Mouse (Mus musculus) thymus, adult 18-20 months (tissue): ENCODE results near the gene Olfr1104.

ENCODE experiments used
- DNase-seq, 2 experiments: peaks; one replicate each; pipeline ENCODE4 v3.0.0; 2022; ENCODE audit warnings: mixed read lengths in 2 of 2

Olfr1104 gene

DNA sequence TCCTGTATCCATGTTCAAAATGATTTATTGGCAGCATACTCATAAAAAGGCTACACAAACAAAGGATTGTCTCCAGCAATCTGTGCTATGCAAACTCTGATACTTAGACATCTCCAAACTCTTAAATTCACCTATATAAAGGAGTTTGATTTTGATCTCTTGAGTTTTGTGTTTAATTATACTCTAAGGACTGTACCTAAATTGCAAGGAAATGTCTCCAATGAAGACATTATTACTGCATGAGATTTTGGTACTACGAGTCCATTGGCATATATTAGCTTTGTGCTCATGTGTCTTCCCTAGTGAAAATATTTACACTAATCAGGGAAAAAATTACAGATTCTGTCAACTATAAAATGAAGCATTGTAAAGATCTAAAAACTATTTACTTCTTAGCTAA lies at the start of gene Olfr1104:
Olfr1104 (minus strand) TSS at position 101 of the 400 bp plus-strand sequence.
- no peak for DNase-seq

DNA sequence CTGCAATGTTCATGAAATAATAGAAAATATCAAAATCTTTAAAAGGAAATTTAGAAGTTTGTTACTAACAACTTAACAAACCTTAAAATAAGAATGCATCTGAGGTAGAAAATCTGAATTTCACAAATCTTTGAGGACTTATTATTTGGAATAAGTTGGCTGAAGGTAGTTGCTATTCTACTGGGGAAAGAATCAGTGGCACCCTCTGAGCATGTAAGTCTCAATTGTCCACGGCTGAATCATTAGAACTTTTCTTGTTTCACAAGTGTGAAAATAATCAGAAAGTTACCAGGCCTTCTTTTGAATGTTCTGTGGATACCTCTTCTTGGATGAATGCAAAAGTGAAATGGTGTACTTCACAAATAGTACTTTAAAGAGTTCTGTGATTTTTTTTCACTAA lies 48.8 kb upstream of the Olfr1104 start, which contains the start of gene Olfr1107:
Olfr1107 (minus strand) TSS at position 101 of the 400 bp plus-strand sequence.
- DNase-seq = no peak

GRCm38 (mm10) chr2:87052173-87052572 lies 25.3 kb upstream of the Olfr1104 start, which contains the start of gene Olfr1106:
Olfr1106 (minus strand) TSS chr2:87052273.
- DNase-seq = no peak

DNA sequence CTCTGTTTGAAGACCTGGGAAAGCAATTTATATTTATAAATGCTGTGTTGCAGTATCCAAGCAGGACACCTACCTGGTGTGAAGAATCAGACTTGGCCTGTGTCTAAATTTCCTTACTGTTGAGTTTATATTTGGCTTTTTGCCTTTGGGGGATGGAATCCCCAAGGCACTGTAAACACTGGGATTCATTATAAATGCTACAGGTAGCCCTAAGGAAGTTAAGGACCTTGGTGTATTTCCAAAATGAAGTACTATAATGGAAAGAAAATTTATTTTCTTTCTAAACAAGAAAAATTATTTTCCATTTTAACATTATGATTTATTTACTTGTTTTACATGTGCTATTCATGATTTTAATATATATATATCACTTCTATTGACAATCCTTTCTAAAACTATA lies 9.6 kb upstream of the Olfr1104 start, which contains the start of gene Olfr1105:
Olfr1105 (minus strand) TSS at position 101 of the 400 bp plus-strand sequence.
- DNase-seq = no peak

- DNase-seq = no peak
Observed at GRCm38 (mm10) chr2:86998098-86998497, 28.8 kb downstream of the Olfr1104 start, which contains the start of gene Olfr1102. Olfr1102 (plus strand) TSS chr2:86998398.

DNA sequence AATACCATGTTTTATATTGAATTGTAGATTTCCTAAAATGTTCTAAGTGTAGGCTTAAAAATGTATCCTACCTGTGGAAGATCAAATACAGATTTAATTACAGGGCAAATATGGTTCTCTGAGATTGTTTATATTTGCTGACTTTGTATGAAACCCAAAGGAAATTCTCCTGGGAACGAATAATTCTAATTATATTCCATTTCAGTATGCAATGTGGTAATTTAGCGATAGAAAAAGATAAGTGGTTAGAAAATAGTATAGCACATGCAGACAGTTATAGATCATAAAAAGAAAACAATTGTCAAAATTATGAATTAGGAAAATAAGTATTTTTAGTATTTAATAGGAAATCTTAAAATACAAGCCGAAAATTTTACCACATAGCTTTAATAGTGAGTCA lies 35.8 kb downstream of the Olfr1104 start, which contains the start of gene Olfr1101:
Olfr1101 (minus strand) TSS at position 101 of the 400 bp plus-strand sequence.
- DNase-seq = no peak

DNA sequence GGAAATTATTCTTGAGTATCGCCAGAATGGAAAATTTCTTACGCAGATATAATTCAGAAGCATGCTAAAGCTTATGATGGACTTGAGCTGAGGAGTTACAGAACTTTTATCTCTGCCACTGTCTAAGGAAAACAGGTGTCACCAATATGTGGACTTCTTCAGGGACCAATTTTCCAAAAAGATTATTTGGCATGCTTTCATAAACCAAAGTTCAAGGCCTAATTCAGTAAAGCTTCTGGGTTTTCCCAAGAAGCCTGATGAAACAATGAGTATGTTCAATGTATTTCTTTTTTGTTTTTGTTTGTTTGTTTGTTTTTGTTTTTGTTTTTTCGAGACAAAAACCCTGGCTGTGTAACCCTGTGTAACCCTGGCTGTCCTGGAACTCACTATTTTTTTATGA lies 47.0 kb downstream of the Olfr1104 start, which contains the start of gene Olfr1100:
Olfr1100 (minus strand) TSS at position 101 of the 400 bp plus-strand sequence.
- DNase-seq = no peak
